Mouse (Mus musculus): ENCODE data around the gene Pex14.

The Pex14 gene

GRCm38 (mm10) chr4:148985541-148986476, 113.9 kb downstream of the Pex14 start:
- no peak for DNase-seq (ENCODE audit: low spot score in 2 of 2)

- no peak for DNase-seq (ENCODE audit: low spot score in 2 of 2)
Measured at GRCm38 (mm10) chr4:148984701-148985540, 114.8 kb downstream of the Pex14 start.

GRCm38 (mm10) chr4:148982274-148982673, 117.4 kb downstream of the Pex14 start:
- DNase-seq (ENCODE audit: low spot score in 2 of 2), result no peak

GRCm38 (mm10) chr4:148979837-148980236, 119.8 kb downstream of the Pex14 start:
- DNase-seq (ENCODE audit: low spot score in 2 of 2), result no peak

- DNase-seq (ENCODE audit: low spot score in 2 of 2), result no peak
Measured at GRCm38 (mm10) chr4:148978926-148979325, 120.8 kb downstream of the Pex14 start.

GRCm38 (mm10) chr4:148978221-148978855, 121.3 kb downstream of the Pex14 start:
- no peak for DNase-seq (ENCODE audit: low spot score in 2 of 2)

- no peak for DNase-seq (ENCODE audit: low spot score in 2 of 2)
Measured at GRCm38 (mm10) chr4:148974833-148975232, 124.8 kb downstream of the Pex14 start.

GRCm38 (mm10) chr4:148973387-148973786, 126.3 kb downstream of the Pex14 start:
- no peak for DNase-seq (ENCODE audit: low spot score in 2 of 2)

- no peak for DNase-seq (ENCODE audit: low spot score in 2 of 2)
Measured at GRCm38 (mm10) chr4:148972707-148973106, 127.0 kb downstream of the Pex14 start.

GRCm38 (mm10) chr4:148971613-148972242, 127.9 kb downstream of the Pex14 start:
- DNase-seq (ENCODE audit: low spot score in 2 of 2), result no peak

GRCm38 (mm10) chr4:148970742-148971141, 128.9 kb downstream of the Pex14 start:
- DNase-seq (ENCODE audit: low spot score in 2 of 2), result no peak

- no peak for DNase-seq (ENCODE audit: low spot score in 2 of 2)
Measured at GRCm38 (mm10) chr4:148969610-148970009, 130.1 kb downstream of the Pex14 start.

- no peak for DNase-seq (ENCODE audit: low spot score in 2 of 2)
Measured at GRCm38 (mm10) chr4:148968859-148969258, 130.8 kb downstream of the Pex14 start.

- DNase-seq (ENCODE audit: low spot score in 2 of 2), result peak; percentile 58 to 72
Measured at GRCm38 (mm10) chr4:148966132-148966531, 133.5 kb downstream of the Pex14 start.

- no peak for DNase-seq (ENCODE audit: low spot score in 2 of 2)
Measured at GRCm38 (mm10) chr4:148964541-148965310, 134.9 kb downstream of the Pex14 start.

GRCm38 (mm10) chr4:148962096-148962495, 137.6 kb downstream of the Pex14 start:
- DNase-seq (ENCODE audit: low spot score in 2 of 2), result no peak

- no peak for DNase-seq (ENCODE audit: low spot score in 2 of 2)
Measured at GRCm38 (mm10) chr4:148961081-148961480, 138.6 kb downstream of the Pex14 start.

GRCm38 (mm10) chr4:148960011-148960410, 139.7 kb downstream of the Pex14 start:
- DNase-seq (ENCODE audit: low spot score in 2 of 2), result no peak

GRCm38 (mm10) chr4:148955131-148955813, 144.4 kb downstream of the Pex14 start:
- DNase-seq (ENCODE audit: low spot score in 2 of 2), result no peak

All from right cerebral cortex, adult 2 months (tissue).